33 mouse cellular contexts compared by ENCODE assay signal in the genomic region with DNA sequence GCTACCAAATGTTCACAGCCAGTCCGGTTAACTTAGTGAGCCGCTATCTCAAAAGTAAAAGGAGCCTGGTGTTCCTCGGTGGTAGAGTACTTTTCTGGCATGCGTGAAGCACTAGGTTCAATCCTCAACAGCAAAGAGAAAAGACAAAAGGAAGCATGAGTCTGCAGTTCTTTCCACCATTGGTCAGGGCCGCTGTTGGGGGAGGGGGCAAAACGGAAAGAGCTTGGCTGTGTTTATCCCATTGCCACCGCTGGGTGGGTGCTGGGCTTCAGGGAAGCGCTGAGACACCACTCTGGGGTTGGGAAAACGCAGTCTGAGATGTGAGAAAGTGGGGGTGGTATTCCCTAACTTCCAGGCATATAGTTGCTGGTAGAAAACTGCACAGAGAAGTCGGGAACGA. TPM values are rescaled to one million over a fixed set of nuclear protein-coding genes. Genes with fewer than 3 reads are reported as not detected.
DNase-seq lines count a peak whose midpoint lies in the region; ATAC-seq and TF ChIP-seq lines count a peak whose summit lies in the region.
"Had no signal": no experiment of that assay in that cellular context is flagged by ENCODE, and none has a peak within 500 bp of the region (broad histone marks: within the 10 kb centered on the region; RNA-seq: fewer than 3 reads in every experiment).

No protein-coding gene starts in this region.

- no peak overlapping the region for H3K9ac ChIP-seq in liver, embryonic 12.5 days
- no peak overlapping the region for H3K9ac ChIP-seq in intestine, embryonic 16.5 days (ENCODE audit: low read depth, low read length)
- H3K9ac ChIP-seq: embryonic facial prominence, embryonic 15.5 days; forebrain, embryonic 13.5 days; heart, embryonic 13.5 days; hindbrain, embryonic 14.5 days; limb, embryonic 13.5 days; liver, embryonic 14.5 days; midbrain, embryonic 15.5 days; neural tube, embryonic 15.5 days; stomach, embryonic 15.5 days had no signal

- WGBS in liver, embryonic 12.5 days (ENCODE audit: insufficient replicate concordance): 30% methylated on average over 11 of the region's 11 CpGs
- 69% methylated on average over 11 of the region's 11 CpGs for WGBS in intestine, embryonic 16.5 days

- ATAC-seq in liver, embryonic 12.5 days: no peak
- ATAC-seq in intestine, embryonic 16.5 days: no peak
- ATAC-seq: activated CD4-positive, CD25-positive, alpha-beta regulatory T cell, adult 4 months; CD4-positive, CD25-positive, alpha-beta regulatory T cell, adult 4 months; forebrain, embryonic 13.5 days; midbrain, embryonic 15.5 days; Patski had no signal

- peak; percentile 43 for DNase-seq in liver
- no peak for DNase-seq in testis, postnatal 14 days (ENCODE audit: low spot score)
- peak; percentile 68 for DNase-seq in WW6 (ENCODE audit: low read depth, low spot score)
- DNase-seq in yolk sac, embryonic 10.5 days (ENCODE audit: low spot score): peak; percentile 21
- no peak for DNase-seq in cerebellum, adult 9-10 months
- DNase-seq: adrenal gland, adult 2 months; cerebellum, adult 2 months; cerebellum, postnatal 25 days; gastrocnemius, postnatal 25 days; heart, adult 11 months; heart, postnatal 10 days; kidney, adult 11 months; kidney, postnatal 14 days; layer of hippocampus, adult 9-11 months; right cerebral cortex, postnatal 25 days; thymus, adult 2 months; thymus, postnatal 36 days had no signal

- no peak for TF ChIP-seq CTCF in testis, adult 2 months (IDR thresholded peaks at IDR 0.05; ENCODE audit: control insufficient read depth, insufficient read depth, insufficient replicate concordance, low read depth, low read length)

- no peak overlapping the region for H3K4me2 ChIP-seq in liver, embryonic 12.5 days
- no peak overlapping the region for H3K4me2 ChIP-seq in intestine, embryonic 16.5 days (ENCODE audit: low read depth, low read length)
- H3K4me2 ChIP-seq: embryonic facial prominence, embryonic 15.5 days; forebrain, embryonic 13.5 days; heart, embryonic 13.5 days; hindbrain, embryonic 14.5 days; limb, embryonic 13.5 days; midbrain, embryonic 15.5 days; neural tube, embryonic 15.5 days; stomach, embryonic 15.5 days had no signal

- H3K36me3 ChIP-seq in liver, embryonic 12.5 days: no peaks in the 10 kb centered on the region
- H3K36me3 ChIP-seq in testis, adult 2 months (ENCODE audit: control insufficient read depth, insufficient read depth, low read length): no peaks in the 10 kb centered on the region
- H3K36me3 ChIP-seq in intestine, embryonic 16.5 days (ENCODE audit: control insufficient read depth, insufficient read depth, low read length): no peaks in the 10 kb centered on the region
- H3K36me3 ChIP-seq: embryonic facial prominence, embryonic 15.5 days; heart, embryonic 13.5 days; limb, embryonic 13.5 days; midbrain, embryonic 15.5 days; neural tube, embryonic 15.5 days; stomach, embryonic 15.5 days had no signal

- no peak overlapping the region for H3K4me3 ChIP-seq in liver, embryonic 12.5 days
- H3K4me3 ChIP-seq in testis, adult 2 months (ENCODE audit: control insufficient read depth, low read depth, low read length): peak overlapping the region; percentile 40; the same call in 1 of the 2 replicates
- no peak overlapping the region for H3K4me3 ChIP-seq in intestine, embryonic 16.5 days (ENCODE audit: low read length)
- H3K4me3 ChIP-seq: embryonic facial prominence, embryonic 15.5 days; forebrain, embryonic 13.5 days; heart, embryonic 13.5 days; limb, embryonic 13.5 days; midbrain, embryonic 15.5 days; neural tube, embryonic 15.5 days; stomach, embryonic 15.5 days had no signal

- TF ChIP-seq POLR2A in testis, adult 2 months (IDR thresholded peaks at IDR 0.05; ENCODE audit: control insufficient read depth, low read depth, low read length): no peak

- H3K27me3 ChIP-seq in liver, embryonic 12.5 days (replicated peaks): no peaks in the 10 kb centered on the region
- H3K27me3 ChIP-seq in testis, adult 2 months (ENCODE audit: control insufficient read depth, insufficient read depth, low read length): no peaks in the 10 kb centered on the region
- H3K27me3 ChIP-seq in intestine, embryonic 16.5 days (replicated peaks; ENCODE audit: control insufficient read depth, insufficient read depth, low read length): no peaks in the 10 kb centered on the region
- H3K27me3 ChIP-seq: embryonic facial prominence, embryonic 15.5 days; forebrain, embryonic 13.5 days; limb, embryonic 13.5 days; midbrain, embryonic 15.5 days; neural tube, embryonic 15.5 days; Patski; stomach, embryonic 15.5 days had no signal

- no peaks in the 10 kb centered on the region for H3K9me3 ChIP-seq in liver, embryonic 12.5 days (replicated peaks)
- H3K9me3 ChIP-seq in intestine, embryonic 16.5 days (ENCODE audit: control insufficient read depth, low read length): no peaks in the 10 kb centered on the region
- H3K9me3 ChIP-seq: embryonic facial prominence, embryonic 15.5 days; forebrain, embryonic 13.5 days; heart, embryonic 13.5 days; limb, embryonic 13.5 days; midbrain, embryonic 15.5 days; neural tube, embryonic 15.5 days; stomach, embryonic 15.5 days had no signal

- H3K27ac ChIP-seq in liver, embryonic 12.5 days: no peak overlapping the region
- peak overlapping the region; percentile 24 for H3K27ac ChIP-seq in testis, adult 2 months (ENCODE audit: control insufficient read depth, insufficient read depth, low read depth, low read length)
- H3K27ac ChIP-seq in intestine, embryonic 16.5 days (ENCODE audit: low read length): no peak overlapping the region
- H3K27ac ChIP-seq: embryonic facial prominence, embryonic 15.5 days; forebrain, embryonic 13.5 days; heart, embryonic 13.5 days; hindbrain, embryonic 14.5 days; limb, embryonic 13.5 days; liver, embryonic 14.5 days; macrophage; midbrain, embryonic 15.5 days; neural tube, embryonic 15.5 days; stomach, embryonic 15.5 days had no signal

- 0 out of 2 replicates have a peak, but pooled peaks cover 3% of the 10 kb centered on the region for H3K4me1 ChIP-seq in liver, embryonic 12.5 days
- H3K4me1 ChIP-seq in testis, adult 2 months (ENCODE audit: control insufficient read depth, insufficient read depth, low read length): peaks cover 5% of the 10 kb centered on the region
- H3K4me1 ChIP-seq in intestine, embryonic 16.5 days (ENCODE audit: control insufficient read depth, insufficient read depth, low read length): no peaks in the 10 kb centered on the region

RNA-seq across cellular contexts. Expression of gene Arl4c, which starts 58.6 kb away (rescaled TPM):
- polyA plus RNA-seq in liver, embryonic 12.5 days (2016; fragmentation: Nextera tagmentation; extraction: Ambion mirVana): 1.8 and 2.3 TPM in 2 replicates
- polyA plus RNA-seq in testis, adult 2 months (2012; rRNA removed): 5.2 and 5.7 TPM in 2 replicates
- 3.5 and 3.6 TPM in 2 replicates for polyA plus RNA-seq in intestine, embryonic 16.5 days (2015; fragmentation: Nextera tagmentation; extraction: Ambion mirVana)

Comparison
In these comparisons a context has a peak if more than half of its experiments do, and no peak if none do; other contexts are left out.
1. DNase-seq: peak in liver (single experiment), WW6 (single experiment) and yolk sac, embryonic 10.5 days (single experiment); none in testis, postnatal 14 days (single experiment) and cerebellum, adult 9-10 months (single experiment).